Mouse (Mus musculus) midbrain, postnatal 0 days (tissue): Measurements from ENCODE around the gene Ttpal. TPM values are rescaled to one million over a fixed set of nuclear protein-coding genes. Genes with fewer than 3 reads are reported as not detected.
A peak's percentile ranks its signal among the peaks of the same experiment; 100 is the strongest.

Experiments used
- ATAC-seq: fragments of 200-750 bp; cut with Nextera tagmentation; 2 replicates; pipeline ENCODE4 v1.8.0; 2017; ENCODE audit warnings: moderate number of reproducible peaks, mild to moderate bottlenecking, moderate TSS enrichment, moderate library complexity; ENCODE audit not compliant: low FRiP score
- DNase-seq: peaks from one replicate; pipeline ENCODE4 v3.0.0-alpha.2; 2015; ENCODE audit warnings: low spot score
- H3K27ac ChIP-seq: fragments of 300-500 bp; sonication (generic); 2 replicates; pipeline ENCODE4 v1.5.1; 2014; ENCODE audit warnings: low read depth, mild to moderate bottlenecking, low read length, mixed read lengths
- H3K27me3 ChIP-seq: fragments of 300-500 bp; sonication (generic); 2 replicates; pipeline ENCODE4 v1.6.1; 2014; ENCODE audit warnings: low read length, control low read depth, mixed read lengths; ENCODE audit not compliant: insufficient read depth
- H3K36me3 ChIP-seq: fragments of 300-500 bp; sonication (generic); 2 replicates; pipeline ENCODE4 v1.6.1; 2014; ENCODE audit warnings: low read length, control low read depth, mixed read lengths; ENCODE audit not compliant: insufficient read depth
- H3K4me1 ChIP-seq: fragments of 300-500 bp; sonication (generic); 2 replicates; pipeline ENCODE4 v1.6.1; 2014; ENCODE audit warnings: mild to moderate bottlenecking, control low read depth, antibody characterized with exemption, low read length, mixed read lengths; ENCODE audit not compliant: insufficient read depth
- H3K4me2 ChIP-seq: fragments of 300-500 bp; sonication (generic); 2 replicates; pipeline ENCODE4 v1.6.1; 2014; ENCODE audit warnings: low read depth, mild to moderate bottlenecking, low read length, mixed read lengths; ENCODE audit not compliant: poor library complexity, severe bottlenecking
- H3K4me3 ChIP-seq: fragments of 300-500 bp; sonication (generic); 2 replicates; pipeline ENCODE4 v1.5.1; 2014; ENCODE audit warnings: low read depth, mild to moderate bottlenecking, low read length, moderate library complexity
- H3K9ac ChIP-seq: fragments of 300-500 bp; sonication (generic); replicated peaks from 2 replicates; pipeline ENCODE4 v1.6.1; 2014; ENCODE audit warnings: mild to moderate bottlenecking, low read length, moderate library complexity, mixed read lengths; ENCODE audit not compliant: poor library complexity, severe bottlenecking
- H3K9me3 ChIP-seq: fragments of 300-500 bp; sonication (generic); 2 replicates; pipeline ENCODE4 v1.6.1; 2016; ENCODE audit warnings: low read length, control low read depth
- CTCF ChIP-seq: IDR thresholded peaks from 2 replicates; pipeline ENCODE4 v1.5.1; 2016; ENCODE audit warnings: antibody characterized with exemption, mild to moderate bottlenecking
- WGBS: fragments of 180-500 bp; shearing (Covaris S2); extraction: QIAGEN DNeasy Blood & Tissue Kit; methylation state at CpG from one replicate; pipeline ENCODE4 v1.1.7; 2014; 5-methylcytosine and 5-hydroxymethylcytosine counted together
- polyA plus RNA-seq: library from polyadenylated mRNA; unstranded; fragments of >200 nt; fragmentation: Nextera tagmentation; extraction: Ambion mirVana; gene quantifications from 2 replicates; pipeline ENCODE4 v1.2.1, GENCODE M21; 2015
- total RNA-seq: library from RNA; depleted of rRNA; stranded (reverse); fragments of >200 nt; gene quantifications from 2 replicates; pipeline ENCODE4 v1.2.3, GENCODE M21; 2014; rRNA removed

Ttpal gene
- total RNA-seq (76.2 and 91.9 TPM in 2 replicates), polyA plus RNA-seq (33.5 and 34.7 TPM in 2 replicates)

- peak; percentile 77 for TF ChIP-seq CTCF
- H3K9ac ChIP-seq = peak within 1 kb of the TSS; percentile 87
- peak within 1 kb of the TSS; percentile 90 for H3K4me2 ChIP-seq
- peak; percentile 92 for DNase-seq
- H3K4me3 ChIP-seq = peak within 1 kb of the TSS; percentile 88
- no peaks in the 10 kb centered on the region for H3K36me3 ChIP-seq
- peaks cover 3% of the 10 kb centered on the region; the same call in 1 of the 2 replicates for H3K4me1 ChIP-seq
- WGBS = 1% methylated on average over 56 of the region's 57 CpGs
- H3K27me3 ChIP-seq = no peaks in the 10 kb centered on the region
- H3K27ac ChIP-seq = peak within 1 kb of the TSS; percentile 95
- no peaks in the 10 kb centered on the region for H3K9me3 ChIP-seq
- peak; percentile 93 for ATAC-seq
Measured at GRCm38 (mm10) chr2:163602101-163602971, at the start of gene Ttpal. Gene Ttpal (plus strand): TSS chr2:163602314.

GRCm38 (mm10) chr2:163552518-163552929 lies 49.6 kb upstream of the Ttpal start:
- TF ChIP-seq CTCF = no peak
- H3K27me3 ChIP-seq = no peaks in the 10 kb centered on the region
- no peak for DNase-seq
- no peak overlapping the region for H3K27ac ChIP-seq
- H3K4me3 ChIP-seq = no peak overlapping the region
- no peak overlapping the region for H3K9ac ChIP-seq
- no peak for ATAC-seq
- H3K9me3 ChIP-seq = no peaks in the 10 kb centered on the region
- no peaks in the 10 kb centered on the region for H3K36me3 ChIP-seq
- H3K4me2 ChIP-seq = no peak overlapping the region
- H3K4me1 ChIP-seq = no peaks in the 10 kb centered on the region
- WGBS = 90% methylated on average over 8 of the region's 8 CpGs

DNA sequence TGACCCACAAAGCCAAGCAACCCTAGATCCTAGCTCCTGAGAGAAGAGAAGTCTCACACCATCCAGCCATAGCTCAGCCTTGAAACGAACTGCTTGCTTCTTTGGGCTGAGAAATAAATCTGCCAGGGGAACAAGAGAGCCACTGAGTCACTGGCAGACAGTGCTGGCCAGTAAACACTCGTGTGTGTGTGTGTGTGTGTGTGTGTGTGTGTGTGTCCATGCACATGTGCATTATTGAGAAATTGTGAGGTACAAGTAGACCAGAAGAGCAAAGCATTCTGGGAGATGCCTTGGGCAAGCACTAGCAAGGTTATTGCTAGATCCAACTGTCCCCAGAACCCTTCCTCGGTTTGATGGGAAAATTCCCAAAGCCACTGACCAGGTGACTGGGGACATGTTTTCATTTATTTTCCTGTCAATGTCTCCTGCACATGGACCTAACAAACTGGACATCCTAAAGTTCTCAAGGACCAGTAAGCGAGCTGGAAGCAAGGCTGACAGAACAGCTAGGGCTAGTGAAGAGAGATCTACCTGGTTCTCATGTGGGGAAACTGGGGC lies 47.6 kb upstream of the Ttpal start:
- Histone ChIP-seq H3K36me3 (no peaks in the 10 kb centered on the region), H3K4me3 (no peak overlapping the region), H3K4me1 (no peaks in the 10 kb centered on the region), H3K4me2 (no peak overlapping the region), H3K27me3 (no peaks in the 10 kb centered on the region; the same call in 1 of the 2 replicates), H3K9ac (no peak overlapping the region), H3K9me3 (no peaks in the 10 kb centered on the region), H3K27ac (no peak overlapping the region)
- ATAC-seq (no peak), DNase-seq (no peak)
- no peak for TF ChIP-seq CTCF
- WGBS = 76% methylated on average over 4 of the region's 4 CpGs

DNA sequence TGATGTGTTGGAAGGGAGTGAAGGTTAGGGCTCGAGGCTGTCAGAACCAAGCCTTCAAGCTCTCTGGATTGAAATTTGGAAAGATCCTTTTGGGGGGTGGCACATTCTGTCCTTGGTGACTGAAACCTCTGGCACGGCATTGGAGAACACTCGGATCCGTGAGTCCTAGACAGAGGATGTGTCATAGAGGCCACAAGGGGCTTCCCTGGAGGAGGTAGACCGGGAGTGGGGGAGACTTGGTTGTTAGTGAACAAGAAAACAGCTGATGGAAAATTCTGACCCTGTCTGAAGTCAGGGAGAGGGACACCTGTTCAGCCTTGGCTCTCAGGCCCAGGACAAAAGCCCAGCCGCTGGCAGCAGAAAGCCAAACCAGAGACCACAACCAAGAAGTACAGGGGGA lies 47.1 kb upstream of the Ttpal start:
- Histone ChIP-seq H3K9me3 (no peaks in the 10 kb centered on the region), H3K27me3 (no peaks in the 10 kb centered on the region; the same call in 1 of the 2 replicates), H3K27ac (no peak overlapping the region), H3K4me1 (no peaks in the 10 kb centered on the region), H3K4me3 (no peak overlapping the region), H3K9ac (no peak overlapping the region), H3K36me3 (no peaks in the 10 kb centered on the region), H3K4me2 (no peak overlapping the region)
- no peak for ATAC-seq
- DNase-seq = no peak
- TF ChIP-seq CTCF = no peak
- 82% methylated on average over 6 of the region's 6 CpGs for WGBS

GRCm38 (mm10) chr2:163555417-163555816 lies 46.7 kb upstream of the Ttpal start:
- no peak for ATAC-seq
- 75% methylated on average over 13 of the region's 13 CpGs for WGBS
- Histone ChIP-seq H3K36me3 (no peaks in the 10 kb centered on the region), H3K27ac (no peak overlapping the region), H3K27me3 (no peaks in the 10 kb centered on the region; the same call in 1 of the 2 replicates), H3K4me2 (no peak overlapping the region), H3K9ac (no peak overlapping the region), H3K9me3 (no peaks in the 10 kb centered on the region), H3K4me1 (no peaks in the 10 kb centered on the region), H3K4me3 (no peak overlapping the region)
- TF ChIP-seq CTCF = no peak
- DNase-seq = no peak

DNA sequence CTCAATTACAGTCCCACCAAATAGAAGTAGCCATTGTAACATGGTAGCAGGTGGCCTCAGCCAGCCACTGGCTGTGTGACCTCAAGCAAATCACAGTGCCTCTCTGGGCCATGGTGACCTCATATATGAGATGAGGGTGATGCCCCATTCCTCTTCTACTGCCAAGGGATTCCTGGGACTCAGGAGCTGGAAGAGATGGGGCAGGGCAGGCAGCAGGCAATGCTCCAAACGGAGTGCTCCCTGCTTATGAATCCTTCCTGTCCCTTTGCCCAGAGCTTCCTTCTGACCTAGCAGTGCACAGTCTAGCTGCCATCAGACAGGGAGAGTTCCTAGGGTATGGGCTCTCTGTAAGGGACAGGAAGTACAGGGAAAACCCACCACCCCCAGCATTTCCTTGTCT lies 43.6 kb upstream of the Ttpal start:
- DNase-seq (no peak), ATAC-seq (no peak)
- no peak for TF ChIP-seq CTCF
- H3K4me1 ChIP-seq = no peaks in the 10 kb centered on the region
- H3K9me3 ChIP-seq = no peaks in the 10 kb centered on the region
- H3K27me3 ChIP-seq = no peaks in the 10 kb centered on the region; the same call in 1 of the 2 replicates
- no peak overlapping the region for H3K4me3 ChIP-seq
- WGBS = 83% methylated on average over 1 of the region's 1 CpGs
- H3K36me3 ChIP-seq = no peaks in the 10 kb centered on the region
- no peak overlapping the region for H3K4me2 ChIP-seq
- no peak overlapping the region for H3K9ac ChIP-seq
- no peak overlapping the region for H3K27ac ChIP-seq
